24 mouse cellular contexts compared by ENCODE assay signal in the genomic region with DNA sequence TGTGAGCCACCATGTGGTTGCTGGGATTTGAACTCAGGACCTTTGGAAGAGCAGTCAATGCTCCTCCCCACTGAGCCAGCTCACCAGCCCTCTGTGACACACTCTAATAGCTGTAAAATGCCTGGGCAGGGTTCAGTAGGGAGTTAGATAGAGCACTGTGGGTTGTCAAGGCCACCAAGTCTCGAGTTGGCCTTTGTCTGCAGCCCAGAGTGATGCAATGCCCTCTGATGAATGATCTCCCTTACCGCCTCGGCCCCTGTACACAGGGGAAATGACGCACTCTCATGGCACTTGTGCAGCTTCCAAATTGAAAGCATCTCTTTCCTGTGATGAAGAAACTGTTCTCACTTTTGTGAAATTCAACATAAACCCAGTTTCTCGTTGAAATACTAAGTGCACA. TPM values are rescaled to one million over a fixed set of nuclear protein-coding genes. Genes with fewer than 3 reads are reported as not detected.
DNase-seq lines count a peak whose midpoint lies in the region; ATAC-seq lines count a peak whose summit lies in the region.
"Had no signal": no experiment of that assay in that cellular context is flagged by ENCODE, and none has a peak within 500 bp of the region (broad histone marks: within the 10 kb centered on the region; RNA-seq: fewer than 3 reads in every experiment).

No protein-coding gene starts in this region.

- no peaks in the 10 kb centered on the region for H3K27me3 ChIP-seq in liver, embryonic 16.5 days (ENCODE audit: control insufficient read depth, insufficient read depth, low read depth, low read length)
- no peaks in the 10 kb centered on the region for H3K27me3 ChIP-seq in embryonic facial prominence, embryonic 10.5 days (replicated peaks; ENCODE audit: low read depth, poor library complexity, severe bottlenecking)
- H3K27me3 ChIP-seq: forebrain, embryonic 13.5 days; heart, embryonic 13.5 days; midbrain, embryonic 13.5 days; neural tube, embryonic 15.5 days; Patski; stomach, embryonic 15.5 days had no signal

- peak; percentile 19 to 39 for DNase-seq in lung, adult 18-20 months
- DNase-seq in lung, postnatal 4 days: no peak
- peak; percentile 14 for DNase-seq in NIH3T3 (ENCODE audit: low read depth)
- peak; percentile 79 for DNase-seq in adrenal gland, postnatal 10 days
- no peak for DNase-seq in spleen, postnatal 14 days (ENCODE audit: low spot score in 2 of 2)
- DNase-seq in embryonic facial prominence, embryonic 10.5 days (ENCODE audit: low spot score): no peak
- no peak for DNase-seq in frontal cortex, postnatal 25 days (ENCODE audit: low spot score in 2 of 2)
- DNase-seq: cerebellum, postnatal 10 days; gastrocnemius, postnatal 36 days; heart, postnatal 36 days had no signal

- H3K4me3 ChIP-seq in liver, embryonic 16.5 days (ENCODE audit: low read depth, low read length): no peak overlapping the region
- H3K4me3 ChIP-seq in embryonic facial prominence, embryonic 10.5 days: no peak overlapping the region
- H3K4me3 ChIP-seq: forebrain, embryonic 13.5 days; heart, embryonic 13.5 days; layer of hippocampus, adult 2 months; left cerebral cortex, adult 2 months; limb, embryonic 10.5 days; midbrain, embryonic 13.5 days; myocyte; neural tube, embryonic 15.5 days; stomach, embryonic 15.5 days had no signal

- ATAC-seq in liver, embryonic 16.5 days (ENCODE audit: low read depth): peak; percentile 75
- ATAC-seq: hindbrain, embryonic 16.5 days; intestine, postnatal 0 days; midbrain, embryonic 13.5 days; Patski had no signal

- H3K4me1 ChIP-seq in liver, embryonic 16.5 days (ENCODE audit: control insufficient read depth, low read depth, low read length): no peaks in the 10 kb centered on the region
- H3K4me1 ChIP-seq in embryonic facial prominence, embryonic 10.5 days: no peaks in the 10 kb centered on the region
- H3K4me1 ChIP-seq: forebrain, embryonic 13.5 days; heart, embryonic 13.5 days; limb, embryonic 10.5 days; midbrain, embryonic 13.5 days; neural tube, embryonic 15.5 days; stomach, embryonic 15.5 days had no signal

- 62% methylated on average over 5 of the region's 5 CpGs for WGBS in liver, embryonic 16.5 days (ENCODE audit: insufficient replicate concordance)
- 90% methylated on average over 5 of the region's 5 CpGs for WGBS in embryonic facial prominence, embryonic 10.5 days

- peaks cover 40% of the 10 kb centered on the region for H3K36me3 ChIP-seq in liver, embryonic 16.5 days (ENCODE audit: control insufficient read depth, insufficient read depth)
- H3K36me3 ChIP-seq in embryonic facial prominence, embryonic 10.5 days (replicated peaks): peaks cover 100% of the 10 kb centered on the region

- no peak overlapping the region for H3K9ac ChIP-seq in liver, embryonic 16.5 days (ENCODE audit: low read depth, low read length)
- H3K9ac ChIP-seq: forebrain, embryonic 13.5 days; heart, embryonic 13.5 days; midbrain, embryonic 13.5 days; neural tube, embryonic 15.5 days; stomach, embryonic 15.5 days had no signal

- no peak overlapping the region for H3K27ac ChIP-seq in liver, embryonic 16.5 days (ENCODE audit: low read length)
- H3K27ac ChIP-seq in embryonic facial prominence, embryonic 10.5 days (replicated peaks): no peak overlapping the region
- H3K27ac ChIP-seq: forebrain, embryonic 13.5 days; heart, embryonic 13.5 days; kidney, postnatal 0 days; layer of hippocampus, adult 2 months; left cerebral cortex, adult 2 months; limb, embryonic 10.5 days; midbrain, embryonic 13.5 days; neural tube, embryonic 15.5 days; stomach, embryonic 15.5 days had no signal

- no peaks in the 10 kb centered on the region for H3K9me3 ChIP-seq in liver, embryonic 16.5 days (replicated peaks; ENCODE audit: control insufficient read depth, low read length)
- no peaks in the 10 kb centered on the region for H3K9me3 ChIP-seq in embryonic facial prominence, embryonic 10.5 days
- H3K9me3 ChIP-seq: forebrain, embryonic 13.5 days; heart, embryonic 13.5 days; limb, embryonic 10.5 days; midbrain, embryonic 13.5 days; neural tube, embryonic 15.5 days; stomach, embryonic 15.5 days had no signal

- H3K4me2 ChIP-seq in liver, embryonic 16.5 days (ENCODE audit: low read depth, low read length): no peak overlapping the region
- H3K4me2 ChIP-seq: forebrain, embryonic 13.5 days; heart, embryonic 13.5 days; midbrain, embryonic 13.5 days; neural tube, embryonic 15.5 days; stomach, embryonic 15.5 days had no signal

RNA-seq across cellular contexts. Expression of gene Nde1, which starts 31.2 kb away (rescaled TPM):
- 10 to 100 TPM; 35.9 to 39.0 TPM for total RNA-seq in adrenal gland, postnatal 10 days (2021)
- 50.1 and 50.3 TPM in 2 replicates for polyA plus RNA-seq in liver, embryonic 16.5 days (2015; fragmentation: Nextera tagmentation; extraction: Ambion mirVana)
- 182 and 197 TPM in 2 replicates for polyA plus RNA-seq in embryonic facial prominence, embryonic 10.5 days (2016; fragmentation: Nextera tagmentation; extraction: Ambion mirVana)

RNA-seq across cellular contexts. Expression of gene Marf1, which starts 31.3 kb away (rescaled TPM):
- total RNA-seq in adrenal gland, postnatal 10 days (2021): 10 to 100 TPM; 64.9 to 66.4 TPM
- polyA plus RNA-seq in liver, embryonic 16.5 days (2015; fragmentation: Nextera tagmentation; extraction: Ambion mirVana): 5.6 and 6.9 TPM in 2 replicates
- polyA plus RNA-seq in embryonic facial prominence, embryonic 10.5 days (2016; fragmentation: Nextera tagmentation; extraction: Ambion mirVana): 17.1 and 17.3 TPM in 2 replicates

Comparison
In these comparisons a context has a peak if more than half of its experiments do, and no peak if none do; other contexts are left out.
1. DNase-seq: peak in lung, adult 18-20 months (2 of 2), NIH3T3 (single experiment) and adrenal gland, postnatal 10 days (single experiment); none in lung, postnatal 4 days (0 of 2), spleen, postnatal 14 days (0 of 2), embryonic facial prominence, embryonic 10.5 days (single experiment) and frontal cortex, postnatal 25 days (0 of 2).